In genomic region chr9:40686421-40686899, GRCm38 (mm10) we compare ENCODE assay signal across 8 mouse cellular contexts. TPM values are rescaled to one million over a fixed set of nuclear protein-coding genes. Genes with fewer than 3 reads are reported as not detected.
DNase-seq lines count a peak whose midpoint lies in the region; ATAC-seq and TF ChIP-seq lines count a peak whose summit lies in the region.

No protein-coding gene starts in this region.

- no peak for TF ChIP-seq EP300 in heart, postnatal 0 days (IDR thresholded peaks at IDR 0.05; ENCODE audit: low read depth)
- no peak for TF ChIP-seq EP300 in stomach, postnatal 0 days (optimal IDR thresholded peaks at IDR 0.05)

- peak overlapping the region; percentile 91 for H3K4me2 ChIP-seq in kidney, embryonic 16.5 days (replicated peaks; ENCODE audit: low read depth, low read length)
- peak overlapping the region; percentile 96 for H3K4me2 ChIP-seq in heart, postnatal 0 days (ENCODE audit: low read depth, low read length)
- H3K4me2 ChIP-seq in liver, embryonic 15.5 days = peak overlapping the region; percentile 65
- H3K4me2 ChIP-seq in stomach, postnatal 0 days (replicated peaks; ENCODE audit: low read depth) = peak overlapping the region; percentile 81

- H3K27me3 ChIP-seq in kidney, embryonic 16.5 days (ENCODE audit: insufficient read depth, low read length) = peaks cover 6% of the 10 kb centered on the region; the same call in 1 of the 2 replicates
- peaks cover 35% of the 10 kb centered on the region for H3K27me3 ChIP-seq in heart, postnatal 0 days (ENCODE audit: control insufficient read depth, insufficient read depth, low read length)
- H3K27me3 ChIP-seq in liver, embryonic 15.5 days = peaks cover 46% of the 10 kb centered on the region
- H3K27me3 ChIP-seq in stomach, postnatal 0 days (ENCODE audit: control insufficient read depth, insufficient read depth, low read length) = no peaks in the 10 kb centered on the region

- TF ChIP-seq CTCF in heart, postnatal 0 days (IDR thresholded peaks at IDR 0.05; ENCODE audit: low read depth) = no peak
- TF ChIP-seq CTCF in stomach, postnatal 0 days (IDR thresholded peaks at IDR 0.05; ENCODE audit: low read depth) = 0 out of 2 replicates have a peak, but pooled peaks have one; percentile 1

- ATAC-seq in kidney, embryonic 16.5 days (ENCODE audit: low FRiP score, low TSS enrichment) = peak; percentile 5; the same call in 1 of the 2 replicates
- ATAC-seq in heart, postnatal 0 days (ENCODE audit: insufficient read depth, low read depth) = peak; percentile 49; the same call in 1 of the 2 replicates
- ATAC-seq in liver, embryonic 15.5 days (ENCODE audit: insufficient read depth) = no peak
- ATAC-seq in stomach, postnatal 0 days (ENCODE audit: low FRiP score, low TSS enrichment) = peak; percentile 66

- H3K4me3 ChIP-seq in kidney, embryonic 16.5 days (ENCODE audit: low read length) = peak overlapping the region; percentile 66
- H3K4me3 ChIP-seq in heart, postnatal 0 days (ENCODE audit: low read depth, low read length) = peak overlapping the region; percentile 66
- peak overlapping the region; percentile 49 for H3K4me3 ChIP-seq in liver, embryonic 15.5 days (replicated peaks)
- peak overlapping the region; percentile 69 for H3K4me3 ChIP-seq in stomach, postnatal 0 days (ENCODE audit: low read depth, low read length)

- under 1% methylated on average over 23 of the region's 23 CpGs for WGBS in kidney, embryonic 16.5 days
- WGBS in heart, postnatal 0 days = 1% methylated on average over 22 of the region's 23 CpGs
- under 1% methylated on average over 23 of the region's 23 CpGs for WGBS in liver, embryonic 15.5 days (ENCODE audit: insufficient replicate concordance)
- under 1% methylated on average over 23 of the region's 23 CpGs for WGBS in stomach, postnatal 0 days

- H3K27ac ChIP-seq in kidney, embryonic 16.5 days (ENCODE audit: low read length) = peak overlapping the region; percentile 94
- H3K27ac ChIP-seq in heart, postnatal 0 days (ENCODE audit: low read depth) = peak overlapping the region; percentile 66
- H3K27ac ChIP-seq in liver, embryonic 15.5 days (replicated peaks) = no peak overlapping the region
- peak overlapping the region; percentile 91 for H3K27ac ChIP-seq in stomach, postnatal 0 days (replicated peaks)

- peak overlapping the region; percentile 87 for H3K9ac ChIP-seq in kidney, embryonic 16.5 days (replicated peaks; ENCODE audit: low read length)
- peak overlapping the region; percentile 59 for H3K9ac ChIP-seq in heart, postnatal 0 days (replicated peaks; ENCODE audit: low read depth, low read length)
- H3K9ac ChIP-seq in liver, embryonic 15.5 days = no peak overlapping the region
- peak overlapping the region; percentile 76 for H3K9ac ChIP-seq in stomach, postnatal 0 days (ENCODE audit: low read length)

- no peaks in the 10 kb centered on the region for H3K36me3 ChIP-seq in kidney, embryonic 16.5 days (ENCODE audit: insufficient read depth, low read length)
- no peaks in the 10 kb centered on the region for H3K36me3 ChIP-seq in heart, postnatal 0 days (replicated peaks; ENCODE audit: control insufficient read depth, insufficient read depth, low read length)
- no peaks in the 10 kb centered on the region for H3K36me3 ChIP-seq in liver, embryonic 15.5 days (replicated peaks)
- no peaks in the 10 kb centered on the region for H3K36me3 ChIP-seq in stomach, postnatal 0 days (ENCODE audit: control insufficient read depth, insufficient read depth, low read length)

- DNase-seq in kidney, postnatal 4 days = no peak
- DNase-seq in ES-CJ7 (ENCODE audit: low read depth, low spot score) = peak; percentile 45
- DNase-seq in embryo, embryonic 9.5 days (ENCODE audit: extremely low spot score) = peak; percentile 74
- no peak for DNase-seq in heart, postnatal 0 days (ENCODE audit: low spot score)
- peak; percentile 18 for DNase-seq in stomach, postnatal 0 days (ENCODE audit: low spot score)
- no peak for DNase-seq in thymus, adult 18-20 months

- H3K9me3 ChIP-seq in kidney, embryonic 16.5 days (ENCODE audit: low read length) = no peaks in the 10 kb centered on the region
- no peaks in the 10 kb centered on the region for H3K9me3 ChIP-seq in heart, postnatal 0 days (replicated peaks; ENCODE audit: control insufficient read depth, low read length)
- no peaks in the 10 kb centered on the region for H3K9me3 ChIP-seq in liver, embryonic 15.5 days (replicated peaks)
- no peaks in the 10 kb centered on the region for H3K9me3 ChIP-seq in stomach, postnatal 0 days (ENCODE audit: control insufficient read depth, low read length)

- peaks cover 6% of the 10 kb centered on the region; the same call in 1 of the 2 replicates for H3K4me1 ChIP-seq in kidney, embryonic 16.5 days (ENCODE audit: insufficient read depth, low read length)
- peaks cover 7% of the 10 kb centered on the region; the same call in 1 of the 2 replicates for H3K4me1 ChIP-seq in heart, postnatal 0 days (ENCODE audit: control insufficient read depth, insufficient read depth)
- no peaks in the 10 kb centered on the region for H3K4me1 ChIP-seq in liver, embryonic 15.5 days (replicated peaks)
- H3K4me1 ChIP-seq in stomach, postnatal 0 days (replicated peaks; ENCODE audit: control insufficient read depth, insufficient read depth) = no peaks in the 10 kb centered on the region

RNA-seq across cellular contexts. Expression of gene Clmp, which starts 0.7 kb away (rescaled TPM):
- 28.0 and 31.3 TPM in 2 replicates for polyA plus RNA-seq in kidney, embryonic 16.5 days (2015; fragmentation: Nextera tagmentation; extraction: Ambion mirVana)
- 2.5 and 3.4 TPM in 2 replicates for total RNA-seq in heart, postnatal 0 days (2014; rRNA removed; ENCODE audit: low replicate concordance)
- 4.7 TPM in 2 replicates for polyA plus RNA-seq in heart, postnatal 0 days (2015; fragmentation: Nextera tagmentation; extraction: Ambion mirVana)
- polyA plus RNA-seq in liver, embryonic 15.5 days (2015; fragmentation: Nextera tagmentation; extraction: Ambion mirVana) = 0.75 and 0.92 TPM in 2 replicates
- 17.7 and 17.8 TPM in 2 replicates for polyA plus RNA-seq in stomach, postnatal 0 days (2015; fragmentation: Nextera tagmentation; extraction: Ambion mirVana)

RNA-seq across cellular contexts. Expression of gene Gm21915, which starts 16.0 kb away (rescaled TPM):
- polyA plus RNA-seq in kidney, embryonic 16.5 days (2015; fragmentation: Nextera tagmentation; extraction: Ambion mirVana) = not detected in 2 replicates
- total RNA-seq in heart, postnatal 0 days (2014; rRNA removed; ENCODE audit: low replicate concordance) = not detected in 2 replicates
- not detected in 2 replicates for polyA plus RNA-seq in heart, postnatal 0 days (2015; fragmentation: Nextera tagmentation; extraction: Ambion mirVana)
- polyA plus RNA-seq in liver, embryonic 15.5 days (2015; fragmentation: Nextera tagmentation; extraction: Ambion mirVana) = not detected in 2 replicates
- not detected in 2 replicates for polyA plus RNA-seq in stomach, postnatal 0 days (2015; fragmentation: Nextera tagmentation; extraction: Ambion mirVana)

Comparison
In these comparisons a context has a peak if more than half of its experiments do, and no peak if none do; other contexts are left out.
1. DNase-seq: peak in ES-CJ7 (single experiment), embryo, embryonic 9.5 days (single experiment) and stomach, postnatal 0 days (single experiment); none in kidney, postnatal 4 days (0 of 2), heart, postnatal 0 days (single experiment) and thymus, adult 18-20 months (0 of 2).
2. Peak in every context shown above with its lines, with median percentiles within 50 percentile points of each other: H3K4me2 ChIP-seq and H3K4me3 ChIP-seq.